Mouse (Mus musculus) cerebellum, adult 11-12 months (tissue): ENCODE data around the gene Pik3r2.
"Not testable (repeated sequence)": the region's sequence is repeated elsewhere in the genome, so short reads cannot be mapped to it uniquely, and the experiment has no call there.

ENCODE experiments used
- DNase-seq: peaks from one replicate; pipeline ENCODE4 v3.0.0; 2022

Pik3r2 gene

GRCm38 (mm10) chr8:70776496-70777444, at the start of gene Pik3r2:
Gene Pik3r2, minus strand, starts transcription at chr8:70776713.
- peak; percentile 97 for DNase-seq

DNA sequence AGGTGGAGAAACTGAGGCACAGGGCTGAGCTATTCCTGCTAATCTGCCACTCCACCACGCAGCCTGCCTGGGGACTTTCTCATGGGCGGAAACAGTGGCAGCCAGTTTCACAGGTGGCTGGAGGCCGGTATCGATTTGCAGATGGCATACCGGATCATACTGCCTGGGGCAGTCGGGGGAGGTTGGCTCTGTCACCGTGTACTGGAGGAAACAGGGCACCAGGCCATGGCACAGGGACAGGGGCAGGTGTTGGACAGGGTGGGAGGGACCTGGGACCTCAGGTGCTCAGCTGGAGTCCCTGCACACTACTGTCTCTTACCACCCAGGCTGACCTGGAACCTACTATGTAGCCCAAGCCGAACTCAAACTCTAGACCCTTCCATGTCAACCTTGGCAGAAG, 49.3 kb upstream of the Pik3r2 start:
- no peak for DNase-seq

GRCm38 (mm10) chr8:70823802-70824201, 47.3 kb upstream of the Pik3r2 start:
- no peak for DNase-seq

DNA sequence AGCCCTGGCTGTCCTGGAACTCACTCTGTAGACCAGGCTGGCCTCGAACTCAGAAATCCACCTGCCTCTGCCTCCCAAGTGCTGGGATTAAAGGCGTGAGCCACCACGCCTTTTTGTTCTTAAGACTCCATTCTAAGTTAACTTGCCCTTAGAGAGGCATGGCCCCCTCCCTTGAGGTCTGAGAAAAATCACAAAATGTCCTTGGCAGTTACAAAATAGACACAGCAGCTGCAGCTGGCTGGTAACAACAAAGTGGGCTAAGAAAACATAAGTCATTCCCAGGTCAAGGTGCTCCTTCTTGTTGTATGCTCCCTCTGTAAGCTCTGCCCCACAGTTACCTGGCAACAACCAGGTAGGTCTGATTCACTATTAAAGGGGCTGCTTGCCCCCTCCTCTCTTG, 46.1 kb upstream of the Pik3r2 start:
- DNase-seq = not testable (repeated sequence)

GRCm38 (mm10) chr8:70821992-70822391, 45.5 kb upstream of the Pik3r2 start:
- no peak for DNase-seq

DNA sequence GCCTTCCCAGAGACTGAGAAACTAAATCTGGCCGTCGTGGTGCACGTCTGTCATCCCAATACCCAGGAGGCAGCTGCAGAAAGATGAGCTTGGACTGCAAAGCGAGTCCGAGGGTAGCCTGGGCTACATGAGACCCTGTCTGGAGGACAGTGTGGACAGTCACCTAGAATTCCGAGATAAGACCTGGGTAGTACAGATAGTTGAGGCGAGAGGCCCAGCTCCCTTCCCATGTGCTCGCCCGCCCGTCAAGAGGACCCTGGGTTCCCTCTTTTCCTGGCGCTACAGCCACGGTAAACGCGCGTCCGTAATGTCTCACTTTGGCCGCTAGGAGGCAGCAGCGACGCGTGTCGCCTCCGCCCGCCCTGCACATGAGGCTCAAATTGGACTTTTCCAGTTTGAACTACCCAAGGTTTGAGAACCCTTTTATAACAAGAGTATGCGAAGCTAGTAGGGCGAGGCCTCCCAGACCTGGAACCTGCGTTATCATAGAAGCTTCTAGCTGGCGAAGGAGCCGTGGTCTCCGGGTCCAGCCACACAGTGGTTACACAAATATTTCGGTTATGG, 45.0 kb upstream of the Pik3r2 start:
- DNase-seq = no peak

DNA sequence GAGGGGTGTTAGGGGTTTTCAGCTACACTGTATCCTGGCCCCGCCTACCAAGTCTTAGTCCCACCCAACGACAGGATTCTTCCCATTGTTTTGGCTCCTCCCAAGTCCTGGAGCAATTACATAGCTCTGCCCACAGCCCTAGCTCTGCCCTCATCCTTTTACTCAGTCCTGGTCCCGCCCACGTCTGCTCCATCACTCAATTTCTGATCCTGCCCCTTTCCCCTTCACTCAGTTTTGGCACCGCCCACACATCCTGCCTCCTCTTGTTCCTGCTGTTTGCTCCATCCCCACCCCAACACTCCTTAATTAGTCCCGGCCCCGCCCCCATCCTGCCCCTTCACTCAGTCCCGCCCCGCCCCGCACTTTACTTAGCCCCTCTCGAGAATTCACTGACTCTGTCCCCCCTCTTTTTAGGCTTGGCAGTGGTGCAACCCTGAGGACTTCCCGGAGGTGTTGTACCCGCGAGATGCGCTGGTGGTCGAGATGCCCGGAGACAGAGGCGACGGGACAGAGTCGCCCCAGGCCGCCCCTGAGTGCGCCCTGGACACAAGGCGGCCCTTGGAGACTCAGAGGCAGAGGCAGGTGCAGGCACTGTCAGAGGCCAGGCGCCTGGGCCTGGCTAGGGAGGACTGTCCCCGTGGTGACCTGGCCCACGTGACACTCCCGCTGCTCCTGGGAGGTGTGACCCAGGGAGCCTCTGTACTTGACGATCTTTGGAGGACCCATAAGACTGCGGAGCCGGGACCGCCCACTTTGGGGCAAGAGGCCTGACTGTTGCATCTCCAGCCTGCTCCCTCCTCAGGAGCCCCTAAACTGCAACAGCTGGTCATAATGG, 43.8 kb upstream of the Pik3r2 start:
- DNase-seq = no peak

GRCm38 (mm10) chr8:70816679-70817078, 40.2 kb upstream of the Pik3r2 start:
- DNase-seq = no peak

GRCm38 (mm10) chr8:70812885-70813284, 36.4 kb upstream of the Pik3r2 start:
- no peak for DNase-seq

DNA sequence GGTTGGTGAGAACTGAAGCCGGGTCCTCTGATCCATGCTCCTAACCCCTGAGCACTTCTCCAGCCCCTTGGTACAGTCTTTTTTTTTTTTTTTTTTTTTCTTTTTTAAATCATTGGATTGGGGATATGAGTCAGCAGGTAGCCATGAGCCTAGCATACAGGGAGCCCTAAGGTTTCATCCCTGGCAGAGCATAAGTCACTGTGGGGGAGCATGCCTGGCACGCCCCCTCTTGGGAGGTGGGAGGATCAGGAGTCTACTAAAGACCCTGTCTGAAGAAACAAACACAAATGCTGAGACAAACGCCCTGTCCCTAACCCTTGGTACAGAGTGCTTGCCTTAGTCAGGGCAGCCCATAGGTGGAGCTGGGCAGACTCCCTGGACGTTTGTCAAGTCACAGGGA, 35.5 kb upstream of the Pik3r2 start:
- DNase-seq = no peak

DNA sequence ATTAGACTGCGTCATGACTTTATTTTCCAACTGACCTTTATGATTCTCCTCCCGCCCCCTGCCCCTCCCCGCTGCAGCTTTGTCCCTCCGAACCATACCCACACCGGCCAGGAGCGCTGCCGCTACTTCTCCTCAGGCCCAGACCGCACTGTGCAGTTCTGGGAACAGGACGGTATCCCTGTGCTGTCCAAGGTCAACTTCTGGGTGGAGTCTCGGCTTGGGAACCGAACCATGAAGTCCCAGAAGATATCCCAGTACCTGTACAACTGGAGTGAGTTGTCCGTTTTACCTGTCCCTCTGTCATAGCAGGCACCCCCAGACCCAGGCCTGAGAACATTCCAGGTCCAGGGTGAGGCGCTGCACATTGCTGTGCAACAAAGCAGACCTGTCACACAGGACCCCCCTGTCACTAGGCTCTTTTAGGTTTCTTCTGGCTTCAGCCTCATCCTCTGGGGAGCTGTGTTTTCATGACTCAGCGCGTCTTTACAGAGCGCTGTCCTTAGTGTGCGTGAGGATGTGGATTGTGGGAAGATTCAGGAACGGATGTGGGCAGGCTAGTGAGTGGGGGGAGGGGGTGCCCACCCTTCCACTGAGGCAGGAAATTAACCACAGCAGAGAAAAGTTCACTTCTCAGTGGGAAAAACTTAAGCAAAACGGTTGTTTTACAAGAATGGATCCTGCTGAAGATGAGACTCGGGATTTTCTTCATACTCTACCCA, 34.6 kb upstream of the Pik3r2 start:
- DNase-seq = no peak

DNA sequence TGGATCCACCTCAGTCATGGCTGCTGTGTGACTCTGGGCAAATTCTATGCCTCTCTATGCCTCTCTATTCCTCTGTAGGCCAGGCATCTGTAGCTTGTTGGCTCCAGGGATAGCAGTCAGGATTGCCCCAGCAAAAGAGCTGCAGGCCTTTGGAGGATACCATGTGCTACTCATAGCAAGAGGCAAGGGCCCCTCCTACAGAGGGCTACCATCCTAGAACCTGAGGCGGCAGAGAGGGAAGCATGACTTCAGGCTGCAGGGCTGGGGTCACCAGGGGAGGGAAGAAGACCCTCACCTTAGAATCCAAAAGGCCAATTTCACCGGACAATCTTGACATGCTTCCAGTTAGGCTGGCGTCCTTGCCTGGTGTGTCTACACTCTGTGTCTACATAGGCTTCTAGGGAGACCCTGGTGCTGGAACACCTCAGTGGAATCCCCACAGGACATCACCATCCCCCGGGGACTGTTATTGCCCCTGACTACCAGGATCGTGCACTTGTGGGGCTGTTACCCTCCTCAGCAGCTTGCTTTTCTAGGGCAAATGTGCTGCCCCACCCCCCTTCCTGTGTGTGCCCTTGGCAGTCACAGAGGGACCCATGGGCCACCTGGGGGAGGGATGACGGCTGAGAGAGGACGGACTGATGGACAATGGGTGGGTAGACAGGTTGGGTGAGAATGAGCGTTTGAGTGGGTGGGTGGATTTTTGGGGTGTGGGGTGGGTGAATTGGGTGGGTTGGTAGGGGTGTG, 32.6 kb upstream of the Pik3r2 start:
- DNase-seq = no peak

- no peak for DNase-seq
Measured at GRCm38 (mm10) chr8:70808239-70808638, 31.7 kb upstream of the Pik3r2 start, which contains the start of gene Il12rb1. Gene Il12rb1, plus strand, starts transcription at chr8:70808449.

DNA sequence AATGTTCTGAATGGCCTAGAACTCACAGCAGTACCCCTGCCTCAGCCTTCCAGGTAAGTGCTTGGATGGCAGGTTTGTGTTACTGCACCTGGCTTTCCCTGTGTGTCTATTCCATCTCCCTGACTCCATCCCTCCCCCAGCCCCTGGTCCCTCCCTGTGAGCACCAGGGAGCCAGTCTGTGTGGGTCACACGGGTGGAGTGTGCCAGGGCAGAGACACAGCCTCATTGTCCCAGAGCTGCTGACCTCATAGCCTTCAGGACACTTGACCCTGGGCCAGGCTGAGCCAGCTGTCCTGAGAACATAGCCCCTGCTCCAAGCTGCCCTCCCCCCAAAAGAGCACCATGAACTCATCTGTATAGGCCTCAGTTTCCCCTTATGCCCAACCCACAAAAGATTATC, 30.8 kb upstream of the Pik3r2 start:
- peak; percentile 31 for DNase-seq

- DNase-seq = no peak
Measured at GRCm38 (mm10) chr8:70806541-70806940, 30.0 kb upstream of the Pik3r2 start.

DNA sequence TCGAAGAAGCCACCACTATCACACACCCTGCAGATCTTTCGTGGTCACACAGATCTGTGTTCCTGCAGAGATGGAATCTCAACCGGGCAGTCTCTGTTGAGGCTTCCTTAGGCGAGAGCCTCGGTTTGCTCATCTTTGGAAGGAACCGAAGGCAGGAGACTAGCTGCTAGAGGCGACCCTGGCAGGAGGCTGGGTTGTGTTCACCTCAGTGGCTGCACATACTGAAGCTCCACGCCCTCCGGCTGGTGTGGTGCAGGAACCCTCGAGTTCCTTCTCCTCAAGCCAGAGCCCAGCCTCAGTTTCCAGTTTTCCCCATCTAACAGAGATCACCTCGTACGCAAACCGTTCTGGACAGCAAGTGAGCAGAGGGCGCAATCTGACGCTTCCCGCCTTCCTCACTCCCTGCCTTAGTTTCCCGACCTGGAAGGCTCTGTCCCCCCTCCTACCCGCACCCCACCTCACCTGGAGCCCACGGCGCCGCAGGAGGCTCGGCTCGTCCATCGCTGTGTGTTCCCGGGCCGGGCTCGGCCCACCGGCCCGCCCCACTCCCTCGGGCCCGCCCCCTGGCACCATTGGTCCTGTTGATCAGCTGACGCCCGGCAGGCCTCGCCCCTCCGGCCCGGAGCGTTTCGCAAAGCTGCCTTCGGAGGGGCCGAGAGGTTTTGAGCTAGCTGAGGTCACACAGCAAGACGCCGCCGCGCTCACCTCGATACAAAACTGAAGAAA, 28.1 kb upstream of the Pik3r2 start, which contains the start of gene Mast3:
Mast3 (minus strand) TSS at position 574 of the 726 bp plus-strand sequence.
- no peak for DNase-seq

GRCm38 (mm10) chr8:70803761-70804480, 27.4 kb upstream of the Pik3r2 start:
- no peak for DNase-seq

GRCm38 (mm10) chr8:70802786-70803510, 26.4 kb upstream of the Pik3r2 start:
- DNase-seq = no peak

GRCm38 (mm10) chr8:70801830-70802229, 25.3 kb upstream of the Pik3r2 start:
- DNase-seq = no peak

GRCm38 (mm10) chr8:70801156-70801555, 24.6 kb upstream of the Pik3r2 start:
- no peak for DNase-seq
